Mouse (Mus musculus) cortical plate, adult 2 months (tissue): Measurements from ENCODE around the gene Zfp202.

ENCODE experiments used
- CTCF ChIP-seq: fragments of 200-500 bp; IDR thresholded peaks from 2 replicates; pipeline ENCODE4 v1.5.1; 2011; ENCODE audit warnings: mild to moderate bottlenecking, control low read depth, low read length; ENCODE audit not compliant: insufficient read depth; ENCODE audit errors: extremely low read depth
- POLR2A ChIP-seq: fragments of 200-500 bp; IDR thresholded peaks from 2 replicates; pipeline ENCODE4 v1.6.1; 2011; ENCODE audit warnings: mild to moderate bottlenecking, low read length, control low read depth; ENCODE audit not compliant: insufficient read depth; ENCODE audit errors: extremely low read depth

GRCm38 (mm10) chr9:40229479-40229878, 37.4 kb downstream of the Zfp202 start:
- TF ChIP-seq POLR2A (no peak), CTCF (no peak)
